Mouse (Mus musculus): ENCODE data around the gene Tcaf3. TPM values are rescaled to one million over a fixed set of nuclear protein-coding genes. Genes with fewer than 3 reads are reported as not detected.
A peak's percentile ranks its signal among the peaks of the same experiment; 100 is the strongest.

Tcaf3 gene
- not detected in 2 replicates for polyA plus RNA-seq (2015; fragmentation: Nextera tagmentation; extraction: Ambion mirVana)

DNA sequence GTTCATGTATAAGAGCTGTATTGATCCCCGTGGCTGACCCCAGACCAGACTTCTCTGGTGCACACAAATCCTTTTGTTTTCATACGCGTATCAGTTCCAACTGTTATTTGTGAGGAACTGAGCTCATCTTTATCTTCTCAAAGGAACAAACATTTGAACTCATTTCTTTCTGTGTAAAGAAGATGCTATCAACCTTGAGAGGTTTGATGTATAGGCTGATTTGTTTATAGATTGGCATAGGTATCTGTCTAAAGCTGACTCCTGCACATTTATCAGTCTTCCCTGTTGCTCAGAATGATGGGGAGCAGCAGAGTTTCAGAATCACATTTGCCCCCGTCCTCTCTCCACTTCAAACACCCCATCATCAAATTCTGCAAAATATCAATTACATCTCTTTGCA is at the start of gene Tcaf3:
TSS of gene Tcaf3 (minus strand) at position 101 of the 400 bp plus-strand sequence.
- H3K9ac ChIP-seq = no peak within 1 kb of the TSS
- H3K27me3 ChIP-seq (replicated peaks) = no peaks in the 10 kb centered on the region
- no peaks in the 10 kb centered on the region for H3K9me3 ChIP-seq
- H3K36me3 ChIP-seq = no peaks in the 10 kb centered on the region
- WGBS = 72% methylated on average over 4 of the region's 4 CpGs
- no peak for ATAC-seq (ENCODE audit: extremely low read depth, insufficient number of reproducible peaks, low FRiP score, low TSS enrichment)
- H3K27ac ChIP-seq (replicated peaks) = no peak within 1 kb of the TSS
- no peak within 1 kb of the TSS for H3K4me2 ChIP-seq
- no peaks in the 10 kb centered on the region for H3K4me1 ChIP-seq
- H3K4me3 ChIP-seq = no peak within 1 kb of the TSS

GRCm38 (mm10) chr6:42644912-42645549 is 47.5 kb upstream of the Tcaf3 start, which contains the start of gene Tcaf2:
Gene Tcaf2, minus strand, starts transcription at chr6:42645254.
- no peaks in the 10 kb centered on the region for H3K4me1 ChIP-seq
- no peaks in the 10 kb centered on the region for H3K9me3 ChIP-seq
- H3K9ac ChIP-seq = peak within 1 kb of the TSS; percentile 70
- peak within 1 kb of the TSS; percentile 56 for H3K4me3 ChIP-seq
- 1% methylated on average over 23 of the region's 23 CpGs for WGBS
- H3K36me3 ChIP-seq = no peaks in the 10 kb centered on the region
- H3K4me2 ChIP-seq = peak within 1 kb of the TSS; percentile 75
- no peak within 1 kb of the TSS for H3K27ac ChIP-seq (replicated peaks)
- peak; percentile 89 for ATAC-seq (ENCODE audit: extremely low read depth, insufficient number of reproducible peaks, low FRiP score, low TSS enrichment)
- H3K27me3 ChIP-seq (replicated peaks) = no peaks in the 10 kb centered on the region

- WGBS = 59% methylated on average over 5 of the region's 5 CpGs
- H3K36me3 ChIP-seq = no peaks in the 10 kb centered on the region
These were observed 36.9 kb upstream of the Tcaf3 start for GRCm38 (mm10) chr6:42634393-42634792.

DNA sequence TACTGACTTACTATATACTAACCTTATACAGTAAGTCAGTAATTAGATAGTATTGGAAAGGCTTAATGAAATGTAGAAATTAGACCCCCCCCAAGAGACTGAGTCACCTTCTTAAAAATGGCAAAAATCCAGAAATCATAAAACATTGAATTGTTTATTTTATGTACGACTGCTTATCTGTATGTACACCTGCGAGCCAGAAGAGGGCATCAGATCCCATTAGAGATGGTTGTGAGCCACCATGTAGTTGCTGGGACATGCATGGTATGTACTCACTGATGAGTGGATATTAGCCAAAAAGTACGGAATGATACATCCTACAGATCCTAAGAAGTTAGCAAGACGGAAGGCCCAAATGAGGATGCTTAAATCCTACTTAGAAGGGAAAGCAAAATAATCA is 33.9 kb upstream of the Tcaf3 start:
- WGBS = 69% methylated on average over 4 of the region's 4 CpGs
- H3K9ac ChIP-seq = no peak overlapping the region
- ATAC-seq (ENCODE audit: extremely low read depth, insufficient number of reproducible peaks, low FRiP score, low TSS enrichment) = no peak

More at GRCm38 (mm10) chr6:42634393-42634792, 36.9 kb upstream of the Tcaf3 start:
- H3K4me2 ChIP-seq = no peak overlapping the region
- no peaks in the 10 kb centered on the region for H3K27me3 ChIP-seq (replicated peaks)
- no peak overlapping the region for H3K9ac ChIP-seq
- no peak overlapping the region for H3K4me3 ChIP-seq
- no peaks in the 10 kb centered on the region for H3K4me1 ChIP-seq
- no peak overlapping the region for H3K27ac ChIP-seq (replicated peaks)
- no peaks in the 10 kb centered on the region for H3K9me3 ChIP-seq
- ATAC-seq (ENCODE audit: extremely low read depth, insufficient number of reproducible peaks, low FRiP score, low TSS enrichment) = no peak

GRCm38 (mm10) chr6:42616904-42617303 is 19.4 kb upstream of the Tcaf3 start:
- Histone ChIP-seq H3K27ac (replicated peaks) (no peak overlapping the region), H3K4me2 (no peak overlapping the region), H3K4me1 (no peaks in the 10 kb centered on the region), H3K4me3 (no peak overlapping the region), H3K9ac (no peak overlapping the region), H3K36me3 (no peaks in the 10 kb centered on the region), H3K27me3 (replicated peaks) (no peaks in the 10 kb centered on the region), H3K9me3 (no peaks in the 10 kb centered on the region)
- WGBS = 81% methylated on average over 2 of the region's 2 CpGs
- ATAC-seq (ENCODE audit: extremely low read depth, insufficient number of reproducible peaks, low FRiP score, low TSS enrichment) = no peak

More for the DNA sequence above, 33.9 kb upstream of the Tcaf3 start:
- H3K4me3 ChIP-seq = no peak overlapping the region
- no peaks in the 10 kb centered on the region for H3K36me3 ChIP-seq
- no peaks in the 10 kb centered on the region for H3K9me3 ChIP-seq
- no peak overlapping the region for H3K27ac ChIP-seq (replicated peaks)
- no peaks in the 10 kb centered on the region for H3K27me3 ChIP-seq (replicated peaks)
- no peak overlapping the region for H3K4me2 ChIP-seq
- H3K4me1 ChIP-seq = no peaks in the 10 kb centered on the region

- Histone ChIP-seq H3K4me3 (no peak overlapping the region), H3K9ac (no peak overlapping the region), H3K4me1 (peaks cover 7% of the 10 kb centered on the region), H3K27ac (replicated peaks) (no peak overlapping the region), H3K4me2 (no peak overlapping the region), H3K36me3 (no peaks in the 10 kb centered on the region), H3K9me3 (0 out of 2 replicates have a peak, but pooled peaks cover 4% of the 10 kb centered on the region), H3K27me3 (replicated peaks) (no peaks in the 10 kb centered on the region)
- ATAC-seq (ENCODE audit: extremely low read depth, insufficient number of reproducible peaks, low FRiP score, low TSS enrichment) = no peak
These were observed 14.7 kb upstream of the Tcaf3 start for GRCm38 (mm10) chr6:42612218-42612617.

DNA sequence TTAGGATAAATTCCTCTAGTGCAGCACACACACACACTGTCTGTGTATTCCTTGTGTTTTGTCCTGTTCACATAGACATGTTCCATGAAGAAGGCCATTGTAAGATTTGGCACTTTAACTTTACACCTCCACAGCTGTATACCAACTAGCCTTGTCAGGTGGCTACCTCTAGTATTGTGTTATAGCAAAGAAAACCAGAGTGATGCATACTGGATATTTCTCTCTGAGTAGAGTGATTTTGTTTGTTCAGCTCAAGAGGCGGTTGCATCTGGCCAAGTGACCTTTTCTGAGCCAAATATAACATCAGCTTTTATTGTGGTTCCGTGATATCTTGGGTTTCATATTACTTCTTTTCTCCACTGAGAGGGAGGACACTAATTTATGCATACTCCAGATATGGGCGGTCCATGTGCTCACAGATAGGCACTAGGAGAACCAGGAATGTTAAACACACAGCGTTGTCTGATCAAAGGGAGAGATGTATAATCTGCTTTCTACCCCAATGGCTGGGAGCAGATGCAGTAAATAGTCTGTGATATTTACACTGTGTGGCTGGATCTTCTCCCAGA is 13.5 kb upstream of the Tcaf3 start:
- no peak overlapping the region for H3K4me3 ChIP-seq
- no peak overlapping the region for H3K27ac ChIP-seq (replicated peaks)
- no peak for ATAC-seq (ENCODE audit: extremely low read depth, insufficient number of reproducible peaks, low FRiP score, low TSS enrichment)
- H3K9me3 ChIP-seq = 0 out of 2 replicates have a peak, but pooled peaks cover 4% of the 10 kb centered on the region
- 33% methylated on average over 4 of the region's 4 CpGs for WGBS
- no peaks in the 10 kb centered on the region for H3K27me3 ChIP-seq (replicated peaks)
- no peak overlapping the region for H3K9ac ChIP-seq
- no peak overlapping the region for H3K4me2 ChIP-seq
- H3K36me3 ChIP-seq = no peaks in the 10 kb centered on the region
- H3K4me1 ChIP-seq = peaks cover 7% of the 10 kb centered on the region

GRCm38 (mm10) chr6:42593138-42593882 is 4.2 kb downstream of the Tcaf3 start:
- no peaks in the 10 kb centered on the region for H3K27me3 ChIP-seq (replicated peaks)
- no peak for ATAC-seq (ENCODE audit: extremely low read depth, insufficient number of reproducible peaks, low FRiP score, low TSS enrichment)
- H3K36me3 ChIP-seq = no peaks in the 10 kb centered on the region
- H3K9ac ChIP-seq = no peak overlapping the region
- H3K9me3 ChIP-seq = no peaks in the 10 kb centered on the region
- 67% methylated on average over 17 of the region's 17 CpGs for WGBS
- no peak overlapping the region for H3K4me3 ChIP-seq
- H3K4me1 ChIP-seq = no peaks in the 10 kb centered on the region
- no peak overlapping the region for H3K4me2 ChIP-seq
- H3K27ac ChIP-seq (replicated peaks) = no peak overlapping the region

DNA sequence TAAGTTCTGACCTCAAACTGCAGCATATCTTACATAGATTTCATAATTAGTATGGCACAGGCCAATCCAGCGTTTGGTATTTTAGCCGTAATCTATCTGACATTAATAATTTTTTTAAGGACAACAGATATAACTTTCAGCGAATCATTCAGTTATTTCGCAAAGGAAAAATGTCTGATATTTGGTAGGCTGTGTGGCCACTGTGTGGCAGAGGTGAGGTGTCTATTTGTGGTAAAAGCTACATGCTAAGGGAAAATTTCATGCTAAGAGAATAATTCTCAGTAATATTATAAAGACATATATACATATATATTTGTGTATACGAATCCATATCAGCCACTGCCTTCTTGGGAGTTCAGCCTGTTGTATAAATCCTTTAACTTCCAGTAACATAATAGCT is 10.9 kb downstream of the Tcaf3 start:
- 69% methylated on average over 5 of the region's 5 CpGs for WGBS
- ATAC-seq (ENCODE audit: extremely low read depth, insufficient number of reproducible peaks, low FRiP score, low TSS enrichment) = no peak
- no peak overlapping the region for H3K27ac ChIP-seq (replicated peaks)

GRCm38 (mm10) chr6:42583488-42583872 is 14.0 kb downstream of the Tcaf3 start:
- Histone ChIP-seq H3K9me3 (no peaks in the 10 kb centered on the region), H3K9ac (no peak overlapping the region)
- no peak for ATAC-seq (ENCODE audit: extremely low read depth, insufficient number of reproducible peaks, low FRiP score, low TSS enrichment)

More for the DNA sequence above, 10.9 kb downstream of the Tcaf3 start:
- 0 out of 2 replicates have a peak, but pooled peaks cover 2% of the 10 kb centered on the region for H3K27me3 ChIP-seq (replicated peaks)
- no peaks in the 10 kb centered on the region for H3K36me3 ChIP-seq
- no peak overlapping the region for H3K4me3 ChIP-seq
- peaks cover 10% of the 10 kb centered on the region; the same call in 1 of the 2 replicates for H3K4me1 ChIP-seq
- H3K9ac ChIP-seq = no peak overlapping the region
- H3K4me2 ChIP-seq = no peak overlapping the region
- no peaks in the 10 kb centered on the region for H3K9me3 ChIP-seq

GRCm38 (mm10) chr6:42582741-42583487 is 14.6 kb downstream of the Tcaf3 start:
- no peaks in the 10 kb centered on the region for H3K36me3 ChIP-seq
- H3K9ac ChIP-seq = no peak overlapping the region
- no peak for ATAC-seq (ENCODE audit: extremely low read depth, insufficient number of reproducible peaks, low FRiP score, low TSS enrichment)
- WGBS = 45% methylated on average over 9 of the region's 9 CpGs
- H3K4me1 ChIP-seq = peaks cover 10% of the 10 kb centered on the region; the same call in 1 of the 2 replicates
- peak overlapping the region; percentile 65 for H3K4me2 ChIP-seq
- H3K9me3 ChIP-seq = no peaks in the 10 kb centered on the region
- no peak overlapping the region for H3K27ac ChIP-seq (replicated peaks)
- H3K27me3 ChIP-seq (replicated peaks) = no peaks in the 10 kb centered on the region
- H3K4me3 ChIP-seq = peak overlapping the region; percentile 34

More at GRCm38 (mm10) chr6:42583488-42583872, 14.0 kb downstream of the Tcaf3 start:
- Histone ChIP-seq H3K4me2 (peak overlapping the region; percentile 65), H3K36me3 (no peaks in the 10 kb centered on the region), H3K27me3 (replicated peaks) (0 out of 2 replicates have a peak, but pooled peaks cover 2% of the 10 kb centered on the region), H3K27ac (replicated peaks) (no peak overlapping the region), H3K4me1 (peaks cover 10% of the 10 kb centered on the region; the same call in 1 of the 2 replicates), H3K4me3 (peak overlapping the region; percentile 34)
- 2% methylated on average over 7 of the region's 7 CpGs for WGBS
